Mouse (Mus musculus) limb, embryonic 11.5 days (tissue): ENCODE measurements around the gene Tbc1d5. TPM values are rescaled to one million over a fixed set of nuclear protein-coding genes. Genes with fewer than 3 reads are reported as not detected.

ENCODE experiments used
- ATAC-seq: fragments of 200-750 bp; cut with Nextera tagmentation; 2 replicates; pipeline ENCODE4 v1.8.0; 2017; ENCODE audit warnings: low read depth; ENCODE audit not compliant: insufficient number of reproducible peaks, low FRiP score, low TSS enrichment
- DNase-seq: peaks from one replicate; pipeline ENCODE4 v3.0.0-alpha.2; 2015; ENCODE audit warnings: low spot score
- H3K27ac ChIP-seq: fragments of 300-500 bp; sonication (generic); replicated peaks from 2 replicates; pipeline ENCODE4 v1.5.1; 2014; ENCODE audit warnings: low read depth, mild to moderate bottlenecking, low read length
- H3K27me3 ChIP-seq: fragments of 300-500 bp; sonication (generic); 2 replicates; pipeline ENCODE4 v1.6.1; 2014; ENCODE audit warnings: mild to moderate bottlenecking, low read length, mixed read lengths; ENCODE audit not compliant: control insufficient read depth, insufficient read depth
- H3K36me3 ChIP-seq: fragments of 300-500 bp; sonication (generic); 2 replicates; pipeline ENCODE4 v1.6.1; 2014; ENCODE audit warnings: mild to moderate bottlenecking, low read length, moderate library complexity, mixed read lengths; ENCODE audit not compliant: control insufficient read depth, insufficient read depth
- H3K4me1 ChIP-seq: fragments of 300-500 bp; sonication (generic); 2 replicates; pipeline ENCODE4 v1.6.1; 2014; ENCODE audit warnings: low read length, mixed read lengths; ENCODE audit not compliant: control insufficient read depth, insufficient read depth
- H3K4me2 ChIP-seq: fragments of 300-500 bp; sonication (generic); 2 replicates; pipeline ENCODE4 v1.6.1; 2014; ENCODE audit warnings: low read depth, mild to moderate bottlenecking, moderate library complexity; ENCODE audit not compliant: severe bottlenecking
- H3K4me3 ChIP-seq: fragments of 300-500 bp; sonication (generic); 2 replicates; pipeline ENCODE4 v1.5.1; 2014; ENCODE audit warnings: low read depth, low read length
- H3K9ac ChIP-seq: fragments of 300-500 bp; sonication (generic); 2 replicates; pipeline ENCODE4 v1.6.1; 2014; ENCODE audit warnings: mild to moderate bottlenecking, low read length
- H3K9me3 ChIP-seq: fragments of 300-500 bp; sonication (generic); 2 replicates; pipeline ENCODE4 v1.6.1; 2016; ENCODE audit warnings: low read length; ENCODE audit not compliant: control insufficient read depth
- WGBS: fragments of 180-500 bp; shearing (Covaris S2); extraction: QIAGEN DNeasy Blood & Tissue Kit; methylation state at CpG from one replicate; pipeline ENCODE4 v1.1.7; 2014; 5-methylcytosine and 5-hydroxymethylcytosine counted together
- polyA plus RNA-seq: library from polyadenylated mRNA; unstranded; fragments of >200 nt; fragmentation: Nextera tagmentation; extraction: Ambion mirVana; gene quantifications from 2 replicates; pipeline ENCODE4 v1.2.1, GENCODE M21; 2014

Tbc1d5 gene
- polyA plus RNA-seq, 1 experiment from 2014 or later: 11.0 TPM

DNA sequence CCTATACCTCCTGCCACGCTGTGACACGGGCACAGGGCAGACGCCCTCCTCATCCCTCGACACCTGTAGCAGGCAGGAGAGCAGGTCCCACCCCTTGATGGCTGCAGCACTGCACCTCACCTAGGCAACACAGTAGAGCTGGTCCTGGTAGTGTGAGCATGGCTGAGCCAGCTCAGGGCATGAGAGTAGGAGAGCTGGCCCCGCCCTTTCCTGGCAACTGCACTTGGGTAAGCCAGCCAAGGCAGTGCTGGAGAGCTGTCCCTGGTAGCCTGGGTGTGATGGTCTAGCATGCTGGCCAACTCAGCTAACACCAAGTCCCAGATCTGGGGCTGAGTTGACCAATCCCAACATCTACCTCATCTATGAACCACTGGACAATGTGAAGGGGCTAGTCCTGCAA lies 19.9 kb downstream of the Tbc1d5 start:
- Histone ChIP-seq H3K27me3 (no peaks in the 10 kb centered on the region), H3K36me3 (no peaks in the 10 kb centered on the region), H3K9ac (no peak overlapping the region), H3K9me3 (no peaks in the 10 kb centered on the region), H3K27ac (no peak overlapping the region), H3K4me3 (no peak overlapping the region), H3K4me1 (no peaks in the 10 kb centered on the region), H3K4me2 (no peak overlapping the region)
- DNase-seq (no peak), ATAC-seq (no peak)
- WGBS: 91% methylated on average over 5 of the region's 5 CpGs

DNA sequence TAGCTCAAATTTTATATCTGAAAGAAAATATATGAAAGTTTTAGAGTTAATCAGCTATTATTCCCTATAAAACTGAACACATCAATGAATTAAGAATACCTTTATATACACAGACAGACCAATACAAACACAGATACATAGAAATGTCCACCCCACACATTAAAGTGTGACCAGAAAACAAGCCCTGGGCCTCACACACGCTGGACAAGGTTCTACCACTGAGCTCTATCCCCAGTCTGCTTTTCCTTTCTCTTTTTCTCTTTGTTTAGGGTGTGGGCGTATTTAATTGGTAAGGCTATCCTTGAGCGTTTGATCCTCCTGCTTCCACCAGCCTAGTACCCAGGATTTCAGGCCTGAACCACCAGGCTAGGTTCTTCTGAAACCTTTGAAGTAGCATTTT lies 28.2 kb downstream of the Tbc1d5 start:
- 55% methylated on average over 3 of the region's 3 CpGs for WGBS
- DNase-seq: no peak
- no peak for ATAC-seq

DNA sequence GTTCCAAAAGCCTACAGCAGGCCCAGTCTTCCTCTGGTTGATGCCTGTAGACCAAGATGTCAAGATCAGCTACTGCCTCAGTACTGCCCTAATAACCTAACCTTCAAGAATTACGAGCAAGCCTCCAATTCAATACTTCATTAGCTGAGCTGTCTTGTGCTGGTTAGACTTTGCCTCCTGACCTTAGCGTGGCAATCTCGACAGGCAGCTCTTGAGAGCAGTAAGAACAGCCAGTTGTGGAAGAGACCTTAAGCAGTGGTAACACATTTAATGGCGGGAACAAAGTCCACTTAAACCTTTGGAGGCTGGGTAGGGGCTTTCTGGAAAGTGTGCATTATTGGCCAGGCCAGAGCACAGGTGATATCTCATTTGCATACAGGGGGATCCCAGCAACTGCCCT lies 34.2 kb downstream of the Tbc1d5 start:
- Histone ChIP-seq H3K9ac (no peak overlapping the region), H3K4me2 (no peak overlapping the region), H3K27ac (no peak overlapping the region), H3K4me3 (no peak overlapping the region), H3K36me3 (no peaks in the 10 kb centered on the region), H3K9me3 (no peaks in the 10 kb centered on the region), H3K4me1 (no peaks in the 10 kb centered on the region), H3K27me3 (no peaks in the 10 kb centered on the region)
- WGBS: 84% methylated on average over 4 of the region's 4 CpGs
- no peak for ATAC-seq
- no peak for DNase-seq

More for the DNA sequence above, 28.2 kb downstream of the Tbc1d5 start:
- no peak overlapping the region for H3K4me3 ChIP-seq
- no peak overlapping the region for H3K4me2 ChIP-seq
- H3K9me3 ChIP-seq: no peaks in the 10 kb centered on the region
- no peaks in the 10 kb centered on the region for H3K4me1 ChIP-seq
- H3K27ac ChIP-seq: no peak overlapping the region
- no peaks in the 10 kb centered on the region for H3K36me3 ChIP-seq
- no peaks in the 10 kb centered on the region for H3K27me3 ChIP-seq
- no peak overlapping the region for H3K9ac ChIP-seq

DNA sequence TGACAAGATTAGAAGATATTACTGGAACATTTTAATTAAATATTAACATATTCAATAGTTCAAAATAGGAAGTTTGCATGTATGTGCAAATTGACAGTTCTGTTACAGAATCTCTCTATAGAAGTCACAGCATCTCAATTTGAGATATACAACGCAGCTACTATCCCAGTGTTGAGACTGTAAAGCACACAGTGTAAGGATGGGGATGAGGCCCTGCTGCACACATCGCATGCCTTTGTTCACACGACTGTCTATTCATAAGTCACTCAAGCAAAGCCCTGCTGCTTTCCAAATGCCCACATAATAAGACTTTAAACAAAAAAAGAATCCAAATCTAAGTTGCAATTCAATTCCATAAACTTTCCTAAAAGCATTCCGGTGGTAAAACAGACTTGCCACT lies 37.1 kb downstream of the Tbc1d5 start:
- 94% methylated on average over 4 of the region's 4 CpGs for WGBS
- Histone ChIP-seq H3K4me2 (no peak overlapping the region), H3K4me1 (no peaks in the 10 kb centered on the region), H3K27me3 (no peaks in the 10 kb centered on the region), H3K36me3 (no peaks in the 10 kb centered on the region), H3K9me3 (no peaks in the 10 kb centered on the region), H3K27ac (no peak overlapping the region), H3K9ac (no peak overlapping the region), H3K4me3 (no peak overlapping the region)
- ATAC-seq (no peak), DNase-seq (no peak)

DNA sequence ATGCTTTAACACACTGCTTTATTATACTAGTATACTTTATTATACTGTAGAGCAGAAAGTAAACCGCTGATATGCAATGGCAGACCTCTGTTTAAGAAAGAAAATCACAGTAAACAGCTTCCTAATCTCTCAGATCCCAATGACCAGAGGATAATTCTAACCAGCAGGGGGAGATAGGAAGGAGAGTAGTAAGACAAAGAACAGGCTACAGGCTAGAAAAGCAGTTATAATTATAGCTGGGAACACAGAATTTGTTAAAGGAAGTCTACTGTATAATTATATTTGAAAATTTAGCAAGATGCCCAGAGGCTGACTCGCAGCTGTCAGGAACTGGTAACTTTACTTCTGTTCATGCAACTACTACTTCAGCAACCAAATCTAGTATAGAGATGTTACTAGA lies 68.0 kb downstream of the Tbc1d5 start:
- no peak for DNase-seq
- H3K36me3 ChIP-seq: no peaks in the 10 kb centered on the region

DNA sequence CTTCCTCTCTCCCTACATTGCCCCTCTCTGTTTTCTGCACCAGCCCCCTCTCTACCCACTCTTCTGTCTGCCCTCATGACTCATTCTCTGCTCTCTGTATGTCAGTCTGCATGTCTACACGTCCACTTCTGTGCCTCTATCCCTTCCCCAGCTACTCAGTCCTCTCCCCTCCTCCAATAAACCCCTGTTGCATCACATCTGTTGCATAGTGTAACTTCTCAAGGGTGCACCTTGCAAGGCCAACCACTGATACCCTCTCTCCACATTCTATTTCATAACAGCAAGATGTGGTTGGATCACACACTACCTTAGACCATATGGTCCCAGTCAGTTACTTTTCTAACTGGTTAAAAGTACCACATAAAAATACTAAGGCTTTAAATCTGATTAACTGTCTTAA lies 74.9 kb downstream of the Tbc1d5 start:
- Histone ChIP-seq H3K27me3 (no peaks in the 10 kb centered on the region), H3K4me2 (no peak overlapping the region), H3K4me1 (no peaks in the 10 kb centered on the region), H3K27ac (no peak overlapping the region), H3K36me3 (no peaks in the 10 kb centered on the region), H3K9ac (no peak overlapping the region), H3K9me3 (no peaks in the 10 kb centered on the region), H3K4me3 (no peak overlapping the region)
- DNase-seq (no peak), ATAC-seq (peak; percentile 17; the same call in 1 of the 2 replicates)
- 64% methylated on average over 1 of the region's 1 CpGs for WGBS

More for the DNA sequence above, 68.0 kb downstream of the Tbc1d5 start:
- H3K4me1 ChIP-seq: no peaks in the 10 kb centered on the region
- no peak overlapping the region for H3K4me3 ChIP-seq
- no peak overlapping the region for H3K4me2 ChIP-seq
- no peak overlapping the region for H3K27ac ChIP-seq
- H3K9me3 ChIP-seq: no peaks in the 10 kb centered on the region
- WGBS: 59% methylated on average over 2 of the region's 2 CpGs
- no peak overlapping the region for H3K9ac ChIP-seq
- no peak for ATAC-seq
- H3K27me3 ChIP-seq: no peaks in the 10 kb centered on the region

DNA sequence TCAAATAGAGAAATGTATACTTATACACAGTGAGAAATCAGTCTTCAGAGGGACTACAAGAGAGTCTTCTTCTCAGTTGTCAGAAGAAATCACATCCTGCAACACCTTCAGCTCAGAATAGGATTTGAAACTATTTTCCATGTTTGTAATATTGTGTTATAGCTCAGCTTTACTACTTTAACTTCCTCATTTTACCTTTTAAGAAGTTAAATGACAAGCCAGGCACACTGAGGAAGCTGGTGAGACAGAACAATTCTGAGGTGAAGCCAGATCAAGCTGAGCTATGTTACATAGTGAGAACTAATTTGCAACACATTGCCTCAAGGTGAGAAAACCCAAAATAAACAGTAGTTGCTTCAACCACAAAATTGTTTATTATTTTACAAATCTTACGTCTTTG lies 135.3 kb downstream of the Tbc1d5 start:
- ATAC-seq (no peak), DNase-seq (no peak)
- H3K4me2 ChIP-seq: no peak overlapping the region
- H3K27me3 ChIP-seq: no peaks in the 10 kb centered on the region
- 64% methylated on average over 1 of the region's 1 CpGs for WGBS
- no peak overlapping the region for H3K4me3 ChIP-seq
- H3K27ac ChIP-seq: no peak overlapping the region
- no peaks in the 10 kb centered on the region for H3K9me3 ChIP-seq
- H3K36me3 ChIP-seq: no peaks in the 10 kb centered on the region
- H3K9ac ChIP-seq: no peak overlapping the region
- no peaks in the 10 kb centered on the region for H3K4me1 ChIP-seq

DNA sequence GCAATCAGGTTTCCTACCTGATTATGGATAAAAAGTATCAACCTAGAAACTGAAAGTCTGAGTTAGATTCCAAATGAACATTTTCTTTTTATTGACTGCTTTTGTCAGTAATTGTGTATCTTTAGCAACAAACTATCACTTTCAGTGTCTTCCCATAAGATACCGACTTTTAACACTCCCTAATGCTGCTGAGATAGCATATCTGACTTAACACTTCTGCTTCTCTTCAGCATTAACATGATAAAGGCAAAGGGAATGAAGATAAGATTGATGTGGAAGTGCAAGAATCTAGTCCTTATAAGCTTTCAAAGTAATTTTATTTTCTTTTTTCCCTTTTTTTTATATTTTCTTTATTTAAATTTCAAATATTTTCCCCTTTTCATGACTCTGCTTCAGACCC lies 138.3 kb downstream of the Tbc1d5 start:
- ATAC-seq (no peak), DNase-seq (no peak)
- H3K9me3 ChIP-seq: no peaks in the 10 kb centered on the region
- no peaks in the 10 kb centered on the region for H3K4me1 ChIP-seq
- H3K27ac ChIP-seq: no peak overlapping the region
- H3K36me3 ChIP-seq: no peaks in the 10 kb centered on the region
- H3K4me3 ChIP-seq: no peak overlapping the region
- H3K4me2 ChIP-seq: no peak overlapping the region
- H3K27me3 ChIP-seq: no peaks in the 10 kb centered on the region
- 51% methylated on average over 1 of the region's 1 CpGs for WGBS
- no peak overlapping the region for H3K9ac ChIP-seq

DNA sequence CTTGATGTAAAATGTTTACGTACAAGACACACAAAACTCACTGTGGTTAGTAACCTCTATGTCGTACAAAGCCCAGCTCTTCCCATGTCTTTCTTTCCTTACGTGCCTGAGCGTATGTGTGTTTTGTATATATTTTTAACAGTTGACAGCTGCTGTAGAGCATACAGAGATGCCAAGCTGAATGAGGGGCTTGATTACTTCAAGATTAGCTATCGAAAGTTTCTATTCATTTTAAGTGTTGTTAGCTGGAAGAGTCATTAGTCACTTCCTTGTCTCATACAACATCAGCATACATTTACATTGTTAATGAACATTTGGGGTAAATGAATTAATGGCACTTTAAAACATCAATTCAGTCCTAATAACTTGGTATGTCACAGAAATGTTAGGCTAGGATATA lies 155.9 kb downstream of the Tbc1d5 start:
- no peaks in the 10 kb centered on the region for H3K9me3 ChIP-seq
- H3K4me3 ChIP-seq: no peak overlapping the region
- WGBS: 92% methylated on average over 5 of the region's 5 CpGs
- ATAC-seq (no peak), DNase-seq (no peak)
- no peak overlapping the region for H3K4me2 ChIP-seq
- no peaks in the 10 kb centered on the region for H3K4me1 ChIP-seq
- no peaks in the 10 kb centered on the region for H3K27me3 ChIP-seq
- H3K9ac ChIP-seq: no peak overlapping the region
- no peaks in the 10 kb centered on the region for H3K36me3 ChIP-seq
- H3K27ac ChIP-seq: no peak overlapping the region
